Mouse (Mus musculus): Measurements from ENCODE around the gene Hmcn1. TPM values are rescaled to one million over a fixed set of nuclear protein-coding genes. Genes with fewer than 3 reads are reported as not detected.

Hmcn1 gene
- total and polyA plus RNA-seq, 2 experiments from 2014 or later, result 1.2 to 4.1 TPM

DNA sequence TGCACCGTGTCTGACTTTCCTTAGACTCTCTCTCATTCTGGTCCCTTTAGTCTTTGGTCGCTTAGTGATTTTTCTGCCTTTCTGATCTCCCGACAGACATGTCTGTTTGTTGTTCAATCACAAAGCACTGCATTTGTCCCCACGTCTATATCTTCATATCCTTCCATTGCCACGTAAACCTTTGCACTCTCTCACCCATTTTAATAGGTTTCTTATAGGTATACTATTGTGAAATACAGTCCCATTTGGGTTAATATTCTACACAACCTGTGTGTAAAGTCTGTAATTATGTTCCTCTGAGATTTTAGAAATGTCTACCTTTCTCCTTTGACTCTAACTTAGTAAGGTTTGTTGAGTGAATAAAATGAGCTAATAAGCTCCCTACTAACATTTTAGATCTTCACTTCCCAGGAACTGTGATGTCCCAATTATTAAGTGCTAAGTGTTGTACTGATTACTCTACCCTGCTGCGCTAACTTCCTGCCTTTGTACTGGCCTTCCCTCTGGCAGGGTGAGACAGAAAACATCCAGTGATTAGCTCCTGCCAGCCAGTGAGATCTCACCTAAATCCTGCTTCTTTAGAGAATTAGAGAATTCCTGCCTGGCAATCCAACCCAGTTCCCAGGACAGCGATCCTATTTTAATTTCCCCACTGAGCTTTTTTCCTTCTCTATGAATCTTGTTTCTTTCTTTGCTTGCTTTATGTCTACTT is 250.7 kb downstream of the Hmcn1 start:
- H3K9me3 ChIP-seq (ENCODE audit: low read length), result no peaks in the 10 kb centered on the region
- H3K9ac ChIP-seq, result no peak overlapping the region
- DNase-seq, result no peak
- no peaks in the 10 kb centered on the region for H3K27me3 ChIP-seq (ENCODE audit: insufficient read depth, low read length)
- H3K4me1 ChIP-seq (ENCODE audit: insufficient read depth), result no peaks in the 10 kb centered on the region
- no peak for TF ChIP-seq CTCF (IDR thresholded peaks at IDR 0.05; ENCODE audit: low read depth)
- H3K36me3 ChIP-seq (ENCODE audit: insufficient read depth), result no peaks in the 10 kb centered on the region
- H3K4me3 ChIP-seq (ENCODE audit: low read depth, low read length), result no peak overlapping the region
- H3K4me2 ChIP-seq (ENCODE audit: low read depth), result no peak overlapping the region
- H3K27ac ChIP-seq (ENCODE audit: low read depth, low read length), result no peak overlapping the region
- ATAC-seq, result no peak
- 71% methylated on average over 7 of the region's 7 CpGs for WGBS

GRCm38 (mm10) chr1:150711438-150711837 is 281.8 kb downstream of the Hmcn1 start:
- Histone ChIP-seq H3K36me3 (ENCODE audit: insufficient read depth) (no peaks in the 10 kb centered on the region), H3K4me2 (ENCODE audit: low read depth) (no peak overlapping the region), H3K4me1 (ENCODE audit: insufficient read depth) (no peaks in the 10 kb centered on the region), H3K27me3 (ENCODE audit: insufficient read depth, low read length) (no peaks in the 10 kb centered on the region), H3K9me3 (ENCODE audit: low read length) (no peaks in the 10 kb centered on the region), H3K9ac (no peak overlapping the region), H3K27ac (ENCODE audit: low read depth, low read length) (no peak overlapping the region), H3K4me3 (ENCODE audit: low read depth, low read length) (no peak overlapping the region)
- DNase-seq, result no peak
- no peak for TF ChIP-seq CTCF (IDR thresholded peaks at IDR 0.05; ENCODE audit: low read depth)
- no peak for ATAC-seq
- WGBS, result 87% methylated on average over 5 of the region's 5 CpGs

DNA sequence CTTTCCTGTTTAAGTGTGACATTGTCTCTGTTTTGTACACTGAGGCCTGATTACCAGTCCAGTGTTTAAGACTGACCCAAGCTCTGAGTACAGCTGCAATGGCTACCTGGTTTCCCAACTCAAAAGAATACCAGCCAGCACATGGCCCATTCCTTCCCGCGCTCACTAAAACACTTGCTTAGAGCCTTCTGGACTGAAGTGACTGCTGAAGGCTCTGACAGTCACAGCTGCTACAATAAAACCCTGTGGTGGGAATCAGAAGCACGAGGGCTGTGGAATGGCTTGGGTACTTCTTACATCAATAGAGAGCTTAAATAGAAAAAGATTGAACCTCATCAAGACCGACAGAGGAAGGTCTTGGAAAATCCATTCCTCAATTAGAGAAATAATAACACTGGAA is 286.7 kb downstream of the Hmcn1 start:
- no peak for TF ChIP-seq CTCF (IDR thresholded peaks at IDR 0.05; ENCODE audit: low read depth)
- H3K4me1 ChIP-seq (ENCODE audit: insufficient read depth), result no peaks in the 10 kb centered on the region
- no peak overlapping the region for H3K4me2 ChIP-seq (ENCODE audit: low read depth)
- DNase-seq (no peak), ATAC-seq (no peak)
- H3K27me3 ChIP-seq (ENCODE audit: insufficient read depth, low read length), result no peaks in the 10 kb centered on the region
- H3K36me3 ChIP-seq (ENCODE audit: insufficient read depth), result no peaks in the 10 kb centered on the region
- no peak overlapping the region for H3K4me3 ChIP-seq (ENCODE audit: low read depth, low read length)
- no peak overlapping the region for H3K9ac ChIP-seq
- WGBS, result 84% methylated on average over 4 of the region's 4 CpGs
- H3K9me3 ChIP-seq (ENCODE audit: low read length), result no peaks in the 10 kb centered on the region
- no peak overlapping the region for H3K27ac ChIP-seq (ENCODE audit: low read depth, low read length)

DNA sequence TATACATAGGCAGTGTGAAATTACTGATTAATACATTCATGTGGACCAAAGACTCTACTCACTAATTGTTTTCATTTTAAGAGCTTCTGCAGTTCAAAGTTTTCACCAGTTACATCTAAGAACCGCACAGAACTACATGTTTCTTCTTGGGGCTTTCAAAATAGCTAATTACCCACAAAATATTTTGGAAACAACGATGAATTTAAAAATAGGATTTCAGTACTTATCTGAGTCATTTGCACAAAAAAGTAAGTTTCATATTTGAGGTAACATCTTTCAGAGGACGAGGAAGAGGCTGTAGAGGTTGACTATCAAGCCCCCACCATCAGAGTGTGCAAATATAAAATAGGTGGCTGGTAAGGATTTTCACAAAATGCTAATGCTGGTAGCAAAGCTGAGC is 295.5 kb downstream of the Hmcn1 start:
- Histone ChIP-seq H3K9ac (no peak overlapping the region), H3K4me3 (ENCODE audit: low read depth, low read length) (no peak overlapping the region), H3K36me3 (ENCODE audit: insufficient read depth) (no peaks in the 10 kb centered on the region), H3K4me2 (ENCODE audit: low read depth) (no peak overlapping the region), H3K4me1 (ENCODE audit: insufficient read depth) (no peaks in the 10 kb centered on the region), H3K27ac (ENCODE audit: low read depth, low read length) (no peak overlapping the region), H3K27me3 (ENCODE audit: insufficient read depth, low read length) (no peaks in the 10 kb centered on the region), H3K9me3 (ENCODE audit: low read length) (no peaks in the 10 kb centered on the region)
- no peak for ATAC-seq
- TF ChIP-seq CTCF (IDR thresholded peaks at IDR 0.05; ENCODE audit: low read depth), result no peak
- WGBS, result 90% methylated on average over 3 of the region's 3 CpGs
- no peak for DNase-seq

DNA sequence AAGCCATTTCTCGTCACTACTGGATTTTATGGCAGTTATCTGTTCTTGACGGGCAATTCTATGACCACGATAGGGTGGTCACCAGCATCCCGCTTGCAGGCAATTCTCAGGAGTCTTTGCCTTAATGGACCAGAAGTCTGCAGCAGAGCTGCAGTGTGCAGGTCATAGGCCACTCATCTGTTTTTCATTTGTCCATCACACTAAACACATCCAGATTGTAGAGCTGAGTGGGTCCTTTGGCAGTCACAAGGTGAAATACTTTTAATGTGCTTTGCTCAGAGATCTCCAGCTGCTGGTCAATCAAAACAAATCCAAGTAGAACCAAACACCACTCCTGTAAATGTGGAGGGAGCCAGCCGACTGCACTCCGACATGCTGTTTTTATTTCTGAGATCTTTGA is 311.2 kb downstream of the Hmcn1 start:
- 84% methylated on average over 6 of the region's 6 CpGs for WGBS
- Histone ChIP-seq H3K4me3 (ENCODE audit: low read depth, low read length) (no peak overlapping the region), H3K36me3 (ENCODE audit: insufficient read depth) (no peaks in the 10 kb centered on the region), H3K9ac (no peak overlapping the region), H3K9me3 (ENCODE audit: low read length) (no peaks in the 10 kb centered on the region), H3K4me2 (ENCODE audit: low read depth) (no peak overlapping the region), H3K4me1 (ENCODE audit: insufficient read depth) (no peaks in the 10 kb centered on the region), H3K27me3 (ENCODE audit: insufficient read depth, low read length) (no peaks in the 10 kb centered on the region), H3K27ac (ENCODE audit: low read depth, low read length) (no peak overlapping the region)
- DNase-seq, result no peak
- no peak for TF ChIP-seq CTCF (IDR thresholded peaks at IDR 0.05; ENCODE audit: low read depth)
- ATAC-seq, result no peak

DNA sequence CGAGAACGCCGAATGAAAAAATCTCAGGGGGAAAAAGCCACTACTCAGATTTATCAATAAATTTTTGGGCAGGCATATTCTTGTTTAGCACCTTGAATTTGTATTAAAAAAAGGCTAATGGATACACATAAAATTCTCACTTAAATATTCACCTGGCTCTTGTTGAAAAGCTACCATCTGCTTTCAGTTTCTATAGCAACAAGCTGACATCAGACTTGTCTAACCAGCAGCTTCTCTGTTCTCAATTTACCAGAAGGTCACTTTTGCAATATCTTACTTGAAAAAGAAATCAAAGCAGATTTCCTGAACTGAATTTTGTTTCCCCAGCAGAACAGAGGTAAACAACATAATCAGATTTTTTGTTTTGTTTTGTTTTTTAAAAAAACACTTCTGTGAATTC is 311.8 kb downstream of the Hmcn1 start:
- Histone ChIP-seq H3K9ac (no peak overlapping the region), H3K4me1 (ENCODE audit: insufficient read depth) (no peaks in the 10 kb centered on the region), H3K27me3 (ENCODE audit: insufficient read depth, low read length) (no peaks in the 10 kb centered on the region), H3K4me2 (ENCODE audit: low read depth) (0 out of 2 replicates have a peak overlapping the region, but pooled peaks have one; percentile 21), H3K27ac (ENCODE audit: low read depth, low read length) (0 out of 2 replicates have a peak overlapping the region, but pooled peaks have one; percentile 0), H3K36me3 (ENCODE audit: insufficient read depth) (no peaks in the 10 kb centered on the region), H3K4me3 (ENCODE audit: low read depth, low read length) (0 out of 2 replicates have a peak overlapping the region, but pooled peaks have one; percentile 15), H3K9me3 (ENCODE audit: low read length) (no peaks in the 10 kb centered on the region)
- TF ChIP-seq CTCF (IDR thresholded peaks at IDR 0.05; ENCODE audit: low read depth), result no peak
- DNase-seq, result peak; percentile 35
- ATAC-seq, result peak; percentile 40; the same call in 1 of the 2 replicates
- WGBS, result 70% methylated on average over 3 of the region's 3 CpGs

DNA sequence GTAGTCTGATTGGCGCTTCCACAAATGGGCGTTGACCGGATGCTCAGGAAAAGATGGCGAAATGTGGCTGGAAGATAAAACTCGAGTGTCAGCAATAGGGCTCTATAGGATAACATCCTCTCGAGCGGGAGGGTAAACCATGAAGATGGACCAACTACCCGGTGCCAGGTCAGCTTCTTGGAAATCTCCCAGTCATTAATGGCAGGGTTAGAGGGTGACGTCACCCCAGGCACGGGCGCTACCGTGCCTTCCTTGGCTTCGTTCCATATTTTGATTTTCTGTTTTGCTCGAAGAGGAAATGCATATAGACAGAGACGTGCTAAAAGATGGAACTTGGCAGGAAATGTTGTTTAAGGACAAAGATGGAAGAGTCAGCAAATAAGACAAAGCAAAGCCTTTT is 312.2 kb downstream of the Hmcn1 start:
- peak overlapping the region; percentile 15; the same call in 1 of the 2 replicates for H3K4me3 ChIP-seq (ENCODE audit: low read depth, low read length)
- no peaks in the 10 kb centered on the region for H3K4me1 ChIP-seq (ENCODE audit: insufficient read depth)
- H3K4me2 ChIP-seq (ENCODE audit: low read depth), result 0 out of 2 replicates have a peak overlapping the region, but pooled peaks have one; percentile 21
- no peaks in the 10 kb centered on the region for H3K36me3 ChIP-seq (ENCODE audit: insufficient read depth)
- peak; percentile 21 for DNase-seq
- ATAC-seq, result peak; percentile 20
- H3K27ac ChIP-seq (ENCODE audit: low read depth, low read length), result 0 out of 2 replicates have a peak overlapping the region, but pooled peaks have one; percentile 0
- no peak for TF ChIP-seq CTCF (IDR thresholded peaks at IDR 0.05; ENCODE audit: low read depth)
- H3K9ac ChIP-seq, result no peak overlapping the region
- 64% methylated on average over 15 of the region's 15 CpGs for WGBS
- H3K9me3 ChIP-seq (ENCODE audit: low read length), result no peaks in the 10 kb centered on the region
- H3K27me3 ChIP-seq (ENCODE audit: insufficient read depth, low read length), result no peaks in the 10 kb centered on the region

Data from forebrain, postnatal 0 days (tissue).